Mouse (Mus musculus) CH12.LX (cell line): ENCODE results near the gene Them7. TPM values are rescaled to one million over a fixed set of nuclear protein-coding genes. Genes with fewer than 3 reads are reported as not detected.

ENCODE experiments used
- DNase-seq: peaks from one replicate; pipeline ENCODE4 v3.0.0-alpha.2; 2013; ENCODE audit errors: extremely low read depth
- H3K27ac ChIP-seq: 2 replicates; pipeline ENCODE4 v1.5.1; 2012; ENCODE audit warnings: low read depth, mild to moderate bottlenecking, control low read depth, moderate library complexity; ENCODE audit not compliant: insufficient read depth
- H3K27me3 ChIP-seq: replicated peaks from 2 replicates; pipeline ENCODE3; 2012; ENCODE audit warnings: inconsistent platforms
- H3K36me3 ChIP-seq, 2 experiments: replicated peaks in 1 of 2; 2 replicates each; pipeline versions ENCODE3 to v1.6.1; 2012; ENCODE audit warnings: inconsistent platforms in 1 of 2, low read length in 1 of 2, mild to moderate bottlenecking in 1 of 2, mixed read lengths in 1 of 2, moderate library complexity in 1 of 2; ENCODE audit not compliant: control insufficient read depth in 1 of 2, insufficient read depth in 1 of 2
- H3K4me1 ChIP-seq, 2 experiments: 2 replicates each; pipeline ENCODE4 v1.6.1; 2012; ENCODE audit warnings: inconsistent platforms in 1 of 2, moderate library complexity in 1 of 2; ENCODE audit not compliant: insufficient read depth in 2 of 2, control insufficient read depth in 1 of 2
- H3K4me2 ChIP-seq: 2 replicates; pipeline ENCODE4 v1.6.1; 2012; ENCODE audit warnings: low read depth, mild to moderate bottlenecking, control low read depth; ENCODE audit not compliant: poor library complexity, insufficient read depth, severe bottlenecking
- H3K4me3 ChIP-seq, 3 experiments: fragments of 150-350 bp in 1 of 3; sonication (generic) in 1 of 3; replicated peaks in 1 of 3; 2 replicates each; pipeline versions ENCODE3 to v1.5.1; 2011 to 2012; ENCODE audit warnings: low read depth in 2 of 3, low read length in 2 of 3, mild to moderate bottlenecking in 2 of 3, moderate library complexity in 2 of 3, control low read depth in 1 of 3, improper control_type of control experiment in 1 of 3, inconsistent platforms in 1 of 3, mixed read lengths in 1 of 3; ENCODE audit not compliant: poor library complexity in 1 of 3
- H3K79me2 ChIP-seq: replicated peaks from 2 replicates; pipeline ENCODE4 v1.6.1; 2012; ENCODE audit warnings: mild to moderate bottlenecking, moderate library complexity; ENCODE audit not compliant: control insufficient read depth, poor library complexity, insufficient read depth, severe bottlenecking; ENCODE audit errors: extremely low read depth
- H3K9ac ChIP-seq: 2 replicates; pipeline ENCODE4 v1.6.1; 2012; ENCODE audit warnings: low read depth, mild to moderate bottlenecking, control low read depth, moderate library complexity; ENCODE audit not compliant: insufficient read depth
- H3K9me3 ChIP-seq: replicated peaks from 2 replicates; pipeline ENCODE3; 2012; ENCODE audit warnings: low read length, inconsistent platforms, mixed read lengths
- BHLHE40 ChIP-seq: IDR thresholded peaks from 2 replicates; pipeline ENCODE4 v1.6.1; 2011; ENCODE audit warnings: mild to moderate bottlenecking, low read depth, low read length, improper control_type of control experiment
- CHD1 ChIP-seq: IDR thresholded peaks from 2 replicates; pipeline ENCODE4 v1.6.1; 2012; ENCODE audit warnings: low read depth, low read length, improper control_type of control experiment, inconsistent platforms
- E2F4 ChIP-seq: IDR thresholded peaks from 2 replicates; pipeline ENCODE4 v1.6.1; 2011; ENCODE audit warnings: low read depth, low read length, improper control_type of control experiment; ENCODE audit not compliant: insufficient replicate concordance
- EP300 ChIP-seq: IDR thresholded peaks from 2 replicates; pipeline ENCODE4 v1.6.1; 2011; ENCODE audit warnings: low read length, improper control_type of control experiment
- ETS1 ChIP-seq: conservative IDR thresholded peaks from 2 replicates; pipeline ENCODE4 v1.6.1; 2012; ENCODE audit warnings: low read depth, mild to moderate bottlenecking, inconsistent platforms, low read length, improper control_type of control experiment, moderate library complexity
- GABPA ChIP-seq: IDR thresholded peaks from 2 replicates; pipeline ENCODE4 v1.6.1; 2012; ENCODE audit warnings: low read depth, low read length, improper control_type of control experiment, inconsistent platforms; ENCODE audit not compliant: insufficient replicate concordance
- JUN ChIP-seq: IDR thresholded peaks from 2 replicates; pipeline ENCODE4 v1.6.1; 2011; ENCODE audit warnings: low read depth, mild to moderate bottlenecking, low read length, improper control_type of control experiment, moderate library complexity; ENCODE audit not compliant: insufficient read depth
- JUND ChIP-seq: conservative IDR thresholded peaks from 2 replicates; pipeline ENCODE4 v1.6.1; 2011; ENCODE audit warnings: low read depth, low read length, improper control_type of control experiment
- MAX ChIP-seq: IDR thresholded peaks from 2 replicates; pipeline ENCODE4 v1.6.1; 2011; ENCODE audit warnings: low read length, improper control_type of control experiment
- MXI1 ChIP-seq: IDR thresholded peaks from 2 replicates; pipeline ENCODE4 v1.6.1; 2011; ENCODE audit warnings: mild to moderate bottlenecking, low read depth, low read length, improper control_type of control experiment
- NRF1 ChIP-seq: IDR thresholded peaks from 2 replicates; pipeline ENCODE4 v1.6.1; 2014; ENCODE audit warnings: low read depth, mild to moderate bottlenecking, inconsistent platforms, low read length, improper control_type of control experiment, moderate library complexity
- POLR2A ChIP-seq: IDR thresholded peaks from 2 replicates; pipeline ENCODE4 v1.6.1; 2011; ENCODE audit warnings: low read depth, mild to moderate bottlenecking, improper control_type of control experiment, low read length
- POLR2AphosphoS2 ChIP-seq: IDR thresholded peaks from 2 replicates; pipeline ENCODE4 v1.6.1; 2011; ENCODE audit warnings: low read depth, low read length, improper control_type of control experiment
- RAD21 ChIP-seq: IDR thresholded peaks from 2 replicates; pipeline ENCODE4 v1.6.1; 2011; ENCODE audit warnings: low read depth, mild to moderate bottlenecking, low read length, improper control_type of control experiment, moderate library complexity
- RCOR1 ChIP-seq: conservative IDR thresholded peaks from 2 replicates; pipeline ENCODE4 v1.6.1; 2012; ENCODE audit warnings: low read depth, mild to moderate bottlenecking, inconsistent platforms, low read length, improper control_type of control experiment
- SIN3A ChIP-seq: IDR thresholded peaks from 2 replicates; pipeline ENCODE4 v1.6.1; 2012; ENCODE audit warnings: low read length, improper control_type of control experiment, inconsistent platforms
- SMC3 ChIP-seq: IDR thresholded peaks from 2 replicates; pipeline ENCODE4 v1.6.1; 2011; ENCODE audit warnings: low read depth, low read length, improper control_type of control experiment
- UBTF ChIP-seq: IDR thresholded peaks from 2 replicates; pipeline ENCODE4 v1.6.1; 2012; ENCODE audit warnings: low read depth, mild to moderate bottlenecking, inconsistent platforms, low read length, improper control_type of control experiment, moderate library complexity
- USF1 ChIP-seq: IDR thresholded peaks from 2 replicates; pipeline ENCODE4 v1.6.1; 2014; ENCODE audit warnings: low read depth, mild to moderate bottlenecking, inconsistent platforms, low read length, improper control_type of control experiment
- ZC3H11A ChIP-seq: IDR thresholded peaks from 2 replicates; pipeline ENCODE4 v1.6.1; 2012; ENCODE audit warnings: low read depth, mild to moderate bottlenecking, inconsistent platforms, low read length, improper control_type of control experiment
- ZKSCAN1 ChIP-seq: IDR thresholded peaks from 2 replicates; pipeline ENCODE4 v1.6.1; 2012; ENCODE audit warnings: low read depth, inconsistent platforms, low read length, improper control_type of control experiment, borderline replicate concordance
- ZNF384 ChIP-seq: IDR thresholded peaks from 2 replicates; pipeline ENCODE4 v1.6.1; 2012; ENCODE audit warnings: low read depth, low read length, improper control_type of control experiment, inconsistent platforms
- dilution Hi-C: fragments of 300-500 bp; cut with MboI; formaldehyde crosslinking; loops from 2 replicates; pipeline ENCODE4 v1.14.3; 2020; ENCODE audit warnings: low sequenced_read_pairs; ENCODE audit not compliant: extremely low pct_unique_long_range_greater_than_20kb, extremely low pct_ligation_motif_present
- in situ Hi-C: fragments of 300-500 bp; cut with MboI; formaldehyde crosslinking; loops from 3 replicates; pipeline ENCODE4 v1.14.3; 2019; ENCODE audit warnings: low sequenced_read_pairs, low pct_ligation_motif_present, low pct_unique_long_range_greater_than_20kb, mixed read lengths
- polyA plus RNA-seq: library from polyadenylated mRNA; unstranded; fragments of >175 nt; gene quantifications from 2 replicates; pipeline ENCODE4 v1.2.1, GENCODE M21; 2012; ENCODE audit warnings: low read depth; ENCODE audit not compliant: insufficient read length
- total RNA-seq, 2 experiments: library from RNA; depleted of rRNA; stranded (reverse); fragments of 300-350 nt in 1 of 2; fragments of >200 nt in 1 of 2; gene quantifications; 2 replicates each; pipeline ENCODE4 v1.2.3; 2012 to 2014

The Them7 gene
- total and polyA plus RNA-seq, 3 experiments, result not detected

DNA sequence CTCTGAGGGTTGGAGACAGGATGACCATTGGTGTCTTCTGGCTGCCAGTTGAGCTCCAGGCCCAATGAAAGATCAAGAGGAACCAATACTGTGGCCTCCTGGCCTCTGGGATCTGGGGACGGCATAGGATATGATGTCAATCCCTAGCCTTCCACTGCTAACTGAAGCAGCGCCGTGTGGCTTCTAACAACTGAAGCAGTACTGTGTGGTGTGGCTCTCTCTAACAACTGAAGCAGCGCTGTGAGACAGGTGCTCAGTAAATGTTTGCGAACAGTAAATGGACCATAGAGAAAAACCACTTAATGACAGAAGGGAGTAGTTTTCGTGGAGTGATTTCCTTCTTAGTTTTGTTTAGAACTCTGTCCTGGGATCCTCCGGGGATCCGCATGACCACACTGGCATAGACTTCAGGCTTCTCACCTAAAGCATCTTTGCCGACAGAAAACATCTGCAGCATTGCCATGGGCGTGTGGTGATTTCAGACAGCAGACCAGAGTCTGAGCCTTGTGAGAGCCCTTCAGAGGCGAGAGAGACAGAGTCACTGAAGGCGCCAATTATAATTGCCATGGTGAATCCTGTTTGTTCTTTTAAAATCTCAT, 194.6 kb downstream of the Them7 start:
- Histone ChIP-seq H3K9me3 (peaks cover 6% of the 10 kb centered on the region), H3K27me3 (no peaks in the 10 kb centered on the region), H3K79me2 (no peaks in the 10 kb centered on the region), H3K4me1 (peaks cover 4 to 26% of the 10 kb centered on the region in 2 experiments), H3K4me3 (no peak overlapping the region), H3K9ac (no peak overlapping the region), H3K27ac (no peak overlapping the region), H3K36me3 (no peaks in the 10 kb centered on the region), H3K4me2 (no peak overlapping the region)
- in situ Hi-C loops (no loop called here), dilution Hi-C loops (no loop called here)
- no peak for DNase-seq
- no peak for TF ChIP-seq ZKSCAN1
- TF ChIP-seq SIN3A, result no peak
- TF ChIP-seq USF1, result no peak
- no peak for TF ChIP-seq MXI1
- no peak for TF ChIP-seq RAD21
- TF ChIP-seq POLR2AphosphoS2, result no peak
- TF ChIP-seq POLR2A, result no peak
- no peak for TF ChIP-seq ZNF384
- TF ChIP-seq JUN, result no peak
- no peak for TF ChIP-seq NRF1
- no peak for TF ChIP-seq EP300
- no peak for TF ChIP-seq ETS1
- no peak for TF ChIP-seq JUND
- TF ChIP-seq MAX, result no peak
- TF ChIP-seq GABPA, result no peak
- no peak for TF ChIP-seq SMC3

DNA sequence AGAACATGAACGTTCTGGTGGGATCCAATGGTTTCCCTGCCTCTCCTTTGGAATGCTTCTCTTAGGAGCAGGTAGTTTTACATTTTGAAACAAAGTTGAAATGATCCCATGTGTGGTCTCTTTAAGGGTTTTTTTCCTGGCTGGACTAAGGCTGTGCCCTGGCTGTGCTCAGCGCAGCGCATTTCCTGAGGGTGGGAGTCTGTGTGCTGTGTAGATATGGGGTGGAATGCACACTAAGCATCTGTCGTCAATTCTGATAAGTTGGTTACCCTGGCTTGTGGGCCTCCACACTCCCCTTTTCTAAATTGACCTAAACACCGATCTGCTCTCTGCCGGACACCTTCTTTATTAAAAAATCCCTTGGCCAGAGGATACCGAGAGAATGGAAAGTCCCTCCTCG, 203.3 kb downstream of the Them7 start:
- Histone ChIP-seq H3K9ac (no peak overlapping the region), H3K79me2 (no peaks in the 10 kb centered on the region), H3K4me3 (no peak overlapping the region), H3K27ac (no peak overlapping the region), H3K36me3 (no peaks in the 10 kb centered on the region), H3K27me3 (peaks cover 1% of the 10 kb centered on the region), H3K4me2 (no peak overlapping the region; the same call in 1 of the 2 replicates), H3K4me1 (no peaks in the 10 kb centered on the region), H3K9me3 (no peaks in the 10 kb centered on the region)
- no peak for DNase-seq
- in situ Hi-C loops, result loop anchor here (5.0 kb wide), 1 partner anchor 90 kb away; no protein-coding TSS in a partner anchor
- TF ChIP-seq E2F4 (no peak), SMC3 (no peak), ZC3H11A (no peak), RCOR1 (no peak), CHD1 (no peak), USF1 (no peak), BHLHE40 (no peak), UBTF (no peak)
- TF ChIP-seq, all 38 proteins: peak for 0
- dilution Hi-C loops, result no loop called here
